Mouse (Mus musculus): ENCODE measurements around the gene Anks1b.

Anks1b gene

GRCm38 (mm10) chr10:90907381-90907780 is 1034.1 kb downstream of the Anks1b start:
- no peak for DNase-seq

DNA sequence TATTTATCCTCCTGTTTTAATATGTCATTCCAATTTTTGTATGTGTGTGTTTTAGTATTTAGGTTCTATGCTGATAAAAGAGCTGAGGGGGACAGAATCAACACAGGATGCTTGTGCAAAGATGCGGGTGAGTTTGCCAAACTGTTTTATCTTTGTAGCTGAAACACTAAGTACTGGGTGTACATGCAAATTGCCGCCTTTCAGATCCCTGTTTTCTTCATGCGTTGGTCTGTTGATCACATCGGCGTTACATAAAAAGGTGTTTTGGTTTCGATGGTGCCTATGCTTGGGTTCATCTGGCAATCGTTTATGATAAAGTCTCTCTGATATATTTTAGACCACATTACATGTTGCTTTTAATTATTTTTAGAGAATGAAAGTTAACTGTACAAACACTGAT is 1050.2 kb downstream of the Anks1b start:
- DNase-seq: no peak

DNA sequence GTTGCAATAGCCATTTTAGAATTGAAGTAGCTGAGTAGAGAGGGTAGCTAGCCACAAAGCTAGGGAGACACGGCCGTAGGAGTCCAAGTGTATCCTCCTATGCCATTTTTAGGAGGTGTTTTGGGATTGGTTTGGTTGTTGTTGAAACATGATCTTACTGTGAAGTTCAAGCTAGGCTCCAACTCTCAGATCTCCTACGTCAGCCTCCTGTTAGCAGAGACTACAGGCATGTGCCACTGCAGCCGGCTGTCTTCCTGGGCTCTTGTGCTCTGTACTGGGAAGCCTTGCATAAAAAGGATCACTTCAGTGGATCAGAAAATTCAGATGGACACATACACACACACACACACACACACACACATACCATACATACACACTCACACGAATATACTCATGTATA is 1059.8 kb downstream of the Anks1b start:
- no peak for DNase-seq

- no peak for DNase-seq
These were observed 1061.4 kb downstream of the Anks1b start for GRCm38 (mm10) chr10:90934678-90935077.

GRCm38 (mm10) chr10:90937721-90938460 is 1064.6 kb downstream of the Anks1b start:
- no peak for DNase-seq

DNA sequence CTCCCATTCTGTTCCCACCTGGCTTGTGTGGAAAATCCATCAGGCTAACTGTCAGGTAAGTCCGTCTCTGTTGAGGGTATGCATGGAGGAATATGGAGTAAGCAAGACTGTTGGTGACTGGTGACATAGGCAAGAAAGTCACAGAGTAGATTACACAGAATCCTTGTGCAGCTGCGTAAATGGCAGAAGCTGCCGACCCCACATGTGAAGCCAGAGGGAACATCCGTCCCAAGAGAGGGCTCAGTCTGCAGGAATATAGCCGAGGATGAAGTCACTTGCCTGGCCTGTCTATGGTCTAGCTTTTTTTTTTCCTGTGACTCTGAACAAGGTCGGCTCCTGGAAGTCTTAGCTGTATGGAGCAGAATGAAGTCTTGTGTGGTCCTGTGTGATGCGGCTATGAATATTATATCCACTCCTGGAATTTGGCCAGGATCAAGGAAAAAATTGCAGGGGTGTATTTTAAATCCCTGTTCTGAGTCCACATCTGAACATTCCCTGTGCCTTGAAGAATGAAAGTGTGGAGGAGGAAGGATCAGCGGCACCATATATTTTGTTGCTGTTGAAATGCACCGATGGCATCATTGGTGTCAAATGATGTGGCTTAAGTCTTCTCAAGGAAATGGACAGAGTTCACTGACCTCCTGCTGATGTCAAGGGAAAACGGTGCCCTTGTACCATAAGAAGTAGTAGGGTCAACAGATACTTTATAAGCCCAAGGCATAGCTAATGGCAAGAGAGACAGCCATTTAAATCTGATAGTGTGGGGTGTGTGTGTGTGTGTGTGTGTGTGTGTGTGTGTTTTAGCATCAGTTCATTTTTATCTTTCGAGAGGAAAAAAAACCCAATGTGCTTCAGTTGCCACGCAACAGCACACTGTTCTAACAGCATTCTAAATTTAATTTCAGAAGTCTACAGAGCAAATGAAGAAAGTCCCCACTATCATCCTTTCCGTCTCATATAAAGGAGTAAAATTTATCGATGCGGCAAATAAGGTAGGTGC is 1067.5 kb downstream of the Anks1b start:
- DNase-seq: no peak

- DNase-seq: no peak
These were observed 1068.8 kb downstream of the Anks1b start for GRCm38 (mm10) chr10:90942001-90942700.

DNA sequence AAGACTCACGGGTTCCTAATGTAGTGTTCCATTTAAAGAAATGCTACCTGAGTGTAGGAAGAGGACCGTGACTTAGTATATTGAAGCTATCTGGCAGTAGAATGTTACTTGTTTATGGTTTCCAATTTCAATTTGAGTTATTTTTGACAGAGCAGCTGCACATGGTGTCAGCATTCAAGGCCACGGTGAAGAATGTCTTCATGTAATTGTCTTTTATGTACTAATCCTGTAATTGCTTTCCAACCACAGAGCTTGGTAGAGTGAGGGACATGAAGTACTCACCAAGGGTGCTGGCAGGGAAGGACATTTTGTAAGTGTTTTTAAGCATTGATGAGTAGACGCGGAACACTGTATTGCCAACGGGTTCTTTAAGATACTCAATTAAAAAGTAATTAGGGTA is 1073.7 kb downstream of the Anks1b start:
- DNase-seq: no peak

- DNase-seq: no peak
These were observed 1074.5 kb downstream of the Anks1b start for GRCm38 (mm10) chr10:90947608-90948373.

DNA sequence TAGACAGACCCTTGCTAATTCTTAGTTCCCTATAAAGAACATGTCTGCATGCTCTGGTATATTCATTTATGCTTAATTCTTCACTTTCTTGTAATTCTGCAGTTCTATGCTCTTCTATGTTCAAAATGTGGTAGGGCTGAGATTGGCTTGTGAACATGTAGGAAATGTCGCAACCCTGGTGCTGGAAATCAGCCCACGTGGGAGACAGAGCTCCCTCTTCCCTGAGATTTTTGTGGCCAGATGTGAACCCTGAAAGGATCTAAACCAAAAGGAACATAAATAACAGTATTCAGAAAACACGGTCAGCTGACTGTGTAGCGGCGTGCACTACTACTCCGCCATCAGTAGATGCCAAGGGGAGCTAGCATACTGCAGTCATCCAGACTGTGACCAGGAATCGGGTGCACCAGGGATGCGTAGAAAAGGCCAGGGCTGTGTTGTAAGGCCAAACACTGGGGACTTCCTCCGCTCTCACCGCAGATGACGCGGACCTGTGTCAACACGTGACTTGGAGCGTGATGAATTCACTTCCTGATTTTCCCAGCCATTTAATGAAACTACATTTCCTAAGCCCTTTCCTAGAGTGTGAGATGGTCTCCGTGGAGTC is 1079.9 kb downstream of the Anks1b start:
- no peak for DNase-seq

- DNase-seq: no peak
These were observed 1080.5 kb downstream of the Anks1b start for GRCm38 (mm10) chr10:90953821-90954220.

- no peak for DNase-seq
These were observed 1087.1 kb downstream of the Anks1b start for GRCm38 (mm10) chr10:90960374-90960773.

DNA sequence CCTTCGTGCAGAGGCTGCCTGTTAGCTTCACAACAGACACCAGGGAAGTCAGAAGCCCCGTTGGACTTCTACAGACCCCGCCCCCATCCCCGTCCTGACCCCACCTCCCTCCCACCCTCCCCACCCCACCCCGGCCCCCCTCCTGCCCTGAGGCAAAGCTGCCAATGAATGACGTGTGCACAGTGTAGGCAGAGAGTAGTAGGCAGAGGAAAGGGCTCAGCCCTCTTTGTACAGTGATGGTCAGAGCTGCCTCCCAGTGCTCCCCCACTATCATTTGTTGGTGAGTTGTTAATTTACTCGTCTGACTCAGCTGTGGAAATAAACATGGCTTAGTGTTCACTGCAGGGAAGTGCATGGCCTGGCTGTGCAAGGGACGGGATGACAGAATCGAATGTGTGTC is 1091.2 kb downstream of the Anks1b start:
- DNase-seq: no peak

DNA sequence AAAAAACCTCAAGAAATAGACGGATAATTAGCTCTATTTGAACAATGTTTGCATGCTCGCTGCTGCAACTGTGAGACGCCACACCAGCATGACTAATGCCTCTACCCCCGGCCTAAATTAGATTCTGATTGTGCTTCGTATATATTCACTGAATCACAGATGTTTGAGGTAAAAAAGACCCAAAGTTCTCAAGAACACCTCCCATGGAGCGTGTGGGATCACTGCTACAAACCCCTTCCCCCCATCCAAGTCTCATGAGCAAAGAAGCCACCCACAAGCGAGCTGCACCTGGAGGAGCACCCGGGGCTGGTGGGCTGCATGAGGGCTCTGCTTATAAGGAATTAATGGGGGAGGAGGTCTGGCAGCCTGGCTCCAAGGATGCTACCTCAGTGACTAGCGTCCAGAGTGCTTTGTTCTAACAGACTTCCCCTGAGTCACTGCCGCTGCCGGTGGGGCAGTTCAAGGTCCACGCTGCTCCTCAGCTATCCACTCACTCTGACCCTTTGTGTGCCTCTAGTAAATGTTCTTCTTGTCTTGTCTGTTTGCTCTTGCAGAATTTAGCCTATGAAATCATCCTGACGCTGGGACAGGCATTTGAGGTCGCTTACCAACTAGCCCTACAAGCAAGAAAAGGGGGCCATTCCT is 1092.5 kb downstream of the Anks1b start:
- no peak for DNase-seq

DNA sequence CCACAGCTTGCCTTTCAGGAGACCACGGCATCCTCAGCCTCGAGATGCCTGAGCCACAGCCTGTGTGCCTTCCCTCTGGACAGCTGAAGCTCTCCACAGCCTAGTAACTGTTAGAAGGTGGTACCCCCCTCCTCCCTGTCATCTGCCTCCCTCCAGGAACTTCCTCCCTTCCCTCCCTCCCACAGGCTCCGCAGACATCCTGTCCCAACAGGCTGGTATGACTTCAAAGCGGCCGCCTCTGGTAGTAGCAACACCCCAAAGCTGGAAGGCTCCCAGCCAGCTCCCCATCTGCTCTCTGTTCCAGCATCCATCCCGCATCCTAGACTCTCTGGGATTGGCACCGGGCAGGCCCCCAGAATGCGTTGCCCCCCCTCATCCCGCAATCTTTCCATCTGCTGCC is 1093.5 kb downstream of the Anks1b start:
- DNase-seq: no peak

DNA sequence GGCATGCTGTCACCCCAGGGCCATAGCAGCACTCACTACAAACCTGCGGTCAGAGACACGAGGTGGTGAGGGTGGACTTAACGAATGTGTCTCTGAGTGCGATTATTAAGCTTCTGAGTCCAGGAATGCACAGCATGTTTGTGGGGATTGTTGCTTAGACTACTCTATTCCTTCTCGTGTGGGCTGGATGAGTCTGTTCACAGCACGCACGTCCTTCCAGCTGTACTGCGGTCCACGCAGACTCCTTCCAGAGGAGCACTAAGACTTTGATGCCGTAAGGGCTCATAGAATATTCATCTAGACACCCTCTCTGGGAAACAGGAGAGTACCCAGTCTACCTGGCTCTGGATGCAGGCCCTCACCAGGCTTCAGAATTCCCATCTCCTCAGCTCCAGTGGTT is 1094.9 kb downstream of the Anks1b start:
- no peak for DNase-seq

DNA sequence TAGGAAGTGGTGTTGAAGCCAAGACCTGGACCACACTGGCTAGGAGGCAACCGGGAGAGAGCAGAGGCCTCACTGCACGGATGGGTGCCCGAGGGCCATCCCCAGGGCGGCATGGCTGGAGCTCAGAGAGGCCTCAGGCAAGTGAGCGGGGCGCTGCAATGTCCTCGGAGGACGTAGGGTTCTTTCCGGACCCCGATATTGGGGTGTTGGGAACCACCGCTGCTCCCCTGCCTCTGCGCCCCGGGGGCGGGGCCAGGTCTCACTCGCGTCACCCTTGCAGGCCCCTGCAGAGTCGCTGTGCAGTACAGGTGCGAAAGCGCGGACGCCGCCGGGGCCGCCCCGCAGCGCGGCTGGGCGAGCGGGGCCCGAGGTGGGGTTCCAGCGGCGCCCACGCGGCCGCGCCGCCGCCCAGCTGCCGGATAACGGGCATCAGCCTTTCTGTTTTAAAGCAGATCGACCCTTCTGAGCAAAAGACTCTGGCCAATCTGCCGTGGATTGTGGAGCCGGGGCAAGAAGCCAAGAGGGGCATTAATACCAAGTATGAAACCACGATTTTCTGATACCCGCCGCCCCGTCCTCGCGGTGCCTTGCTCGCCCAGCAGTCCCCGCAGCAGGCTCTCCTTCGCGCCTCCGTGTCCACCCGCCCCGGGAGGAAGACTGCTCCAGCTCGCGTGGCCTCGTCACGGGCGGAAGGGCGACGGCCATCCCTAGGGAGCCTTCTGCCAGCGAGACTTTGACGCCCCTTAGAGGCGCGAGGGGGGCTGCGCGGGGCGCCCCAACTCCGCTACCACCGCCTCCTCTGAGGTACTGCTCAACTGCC is 1096.3 kb downstream of the Anks1b start:
- DNase-seq: no peak

DNA sequence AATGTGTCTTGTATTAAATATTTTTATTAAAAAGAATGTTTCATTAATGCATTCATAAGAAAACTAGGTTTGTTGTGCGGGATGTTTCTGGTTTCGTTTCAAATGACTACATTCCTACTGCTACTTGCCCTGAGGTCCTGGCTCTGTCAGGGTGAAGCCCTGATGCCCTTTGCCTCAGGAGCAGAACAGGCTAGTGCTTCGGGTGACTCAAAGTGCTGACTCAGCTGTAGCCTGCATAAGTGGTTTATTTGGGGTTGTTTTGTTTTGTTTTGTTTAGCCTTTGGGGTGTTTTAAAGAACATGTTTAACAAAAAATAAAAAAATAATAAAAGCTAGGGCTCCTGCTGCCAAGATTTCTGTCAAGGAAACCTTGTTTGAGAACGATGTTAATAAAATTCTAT is 1097.3 kb downstream of the Anks1b start:
- no peak for DNase-seq

GRCm38 (mm10) chr10:90974084-90974483 is 1100.8 kb downstream of the Anks1b start:
- no peak for DNase-seq

GRCm38 (mm10) chr10:90974491-90974890 is 1101.2 kb downstream of the Anks1b start:
- no peak for DNase-seq

DNA sequence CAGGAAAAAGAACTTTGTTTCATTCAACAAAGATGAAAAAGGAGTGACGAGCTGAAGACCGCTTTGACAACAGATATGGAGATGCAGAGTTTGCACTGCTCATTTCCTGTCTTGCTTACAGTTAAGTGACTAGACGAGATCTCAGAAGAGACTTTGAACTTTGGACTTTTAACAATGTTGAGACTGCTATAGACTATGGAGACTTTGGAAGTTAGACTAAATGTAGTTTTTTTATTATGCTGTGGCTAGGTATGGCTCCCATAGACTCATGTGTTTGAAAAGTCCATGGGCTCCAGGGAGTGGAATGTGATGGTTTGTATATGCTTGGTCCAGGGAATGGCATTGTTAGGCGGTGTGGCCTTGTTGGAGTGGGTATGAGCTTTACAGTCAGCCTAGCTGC is 1108.5 kb downstream of the Anks1b start:
- DNase-seq: no peak

Measured in kidney, adult 11 months (tissue).